Mouse (Mus musculus) CH12.LX (cell line): ENCODE results near the gene Tmem37.

Experiments used
- EP300 ChIP-seq: IDR thresholded peaks from 2 replicates; pipeline ENCODE4 v1.6.1; 2011; ENCODE audit warnings: low read length, improper control_type of control experiment
- MAX ChIP-seq: IDR thresholded peaks from 2 replicates; pipeline ENCODE4 v1.6.1; 2011; ENCODE audit warnings: low read length, improper control_type of control experiment
- MYC ChIP-seq: IDR thresholded peaks from 2 replicates; pipeline ENCODE4 v1.6.1; 2011; ENCODE audit warnings: low read depth, mild to moderate bottlenecking, improper control_type of control experiment, low read length
- USF1 ChIP-seq: IDR thresholded peaks from 2 replicates; pipeline ENCODE4 v1.6.1; 2014; ENCODE audit warnings: low read depth, mild to moderate bottlenecking, inconsistent platforms, low read length, improper control_type of control experiment

- TF ChIP-seq EP300 (no peak), MYC (no peak), MAX (no peak), USF1 (no peak)
These were observed 49.4 kb downstream of the Tmem37 start for GRCm38 (mm10) chr1:120024331-120025049.
